Mouse (Mus musculus) urinary bladder, postnatal 25 days (tissue): ENCODE data around the gene Vwa8.
"Not testable (repeated sequence)": the region's sequence is repeated elsewhere in the genome, so short reads cannot be mapped to it uniquely, and the experiment has no call there.

Source experiments
- DNase-seq: peaks from one replicate; pipeline ENCODE4 v3.0.0; 2022; ENCODE audit warnings: low spot score

The Vwa8 gene

DNA sequence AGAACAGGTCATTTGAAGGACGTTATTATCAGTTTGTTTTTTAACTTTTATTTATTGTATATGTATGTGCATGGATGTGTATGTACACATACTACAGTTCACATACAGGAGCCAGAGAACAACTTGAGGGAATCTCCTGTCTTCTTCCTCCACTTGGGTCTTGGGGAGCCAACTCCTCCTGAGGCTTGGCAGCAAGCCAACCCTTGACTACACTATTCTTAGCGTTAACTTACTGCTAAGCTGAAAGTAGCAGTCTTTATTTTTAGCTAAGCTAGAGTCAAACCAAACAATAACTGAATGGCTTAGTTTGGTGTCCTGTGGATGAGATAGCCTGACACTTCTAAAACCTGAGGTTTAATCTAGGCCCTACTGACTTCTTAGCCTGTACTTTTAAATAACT, 135.4 kb downstream of the Vwa8 start:
- DNase-seq = no peak

DNA sequence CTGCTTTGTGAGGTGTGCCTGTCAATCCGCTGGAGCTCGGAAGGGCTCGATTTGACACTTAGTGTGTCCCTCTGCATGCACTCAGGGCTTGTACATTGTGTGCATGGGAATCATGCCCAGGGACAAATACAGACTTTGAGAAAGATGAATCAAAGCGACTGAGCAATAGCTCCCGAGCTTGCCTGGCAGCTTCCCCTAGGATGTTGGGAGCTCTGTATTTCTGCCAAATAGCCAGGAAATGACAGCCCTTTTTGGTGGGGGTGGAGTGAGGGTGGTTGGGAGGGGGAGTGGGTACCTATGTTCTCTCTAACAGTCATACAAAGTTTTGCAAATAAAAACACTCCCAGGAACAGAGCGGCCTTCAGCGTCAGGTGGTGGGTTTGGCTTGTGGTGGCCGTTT, 138.7 kb downstream of the Vwa8 start:
- no peak for DNase-seq

DNA sequence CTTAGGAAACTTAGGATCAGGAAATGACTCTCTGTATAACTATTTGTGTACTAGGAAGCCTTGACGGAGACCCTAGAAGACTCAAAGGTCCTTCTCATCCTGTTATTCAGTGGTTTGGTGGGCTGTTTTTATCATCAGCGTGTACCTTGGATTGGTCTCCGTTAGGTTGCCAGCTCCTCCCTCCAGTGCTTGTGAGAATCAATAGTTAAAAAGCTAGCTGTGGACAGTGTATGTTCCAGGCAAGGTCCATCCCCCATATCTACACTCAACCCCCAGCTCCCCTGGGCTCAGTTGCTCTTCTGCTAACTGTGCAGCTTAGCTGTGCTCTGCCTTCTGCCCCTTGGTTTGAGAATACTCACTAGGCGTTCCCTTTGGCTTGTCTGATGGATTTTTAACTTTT, 143.6 kb downstream of the Vwa8 start:
- no peak for DNase-seq

DNA sequence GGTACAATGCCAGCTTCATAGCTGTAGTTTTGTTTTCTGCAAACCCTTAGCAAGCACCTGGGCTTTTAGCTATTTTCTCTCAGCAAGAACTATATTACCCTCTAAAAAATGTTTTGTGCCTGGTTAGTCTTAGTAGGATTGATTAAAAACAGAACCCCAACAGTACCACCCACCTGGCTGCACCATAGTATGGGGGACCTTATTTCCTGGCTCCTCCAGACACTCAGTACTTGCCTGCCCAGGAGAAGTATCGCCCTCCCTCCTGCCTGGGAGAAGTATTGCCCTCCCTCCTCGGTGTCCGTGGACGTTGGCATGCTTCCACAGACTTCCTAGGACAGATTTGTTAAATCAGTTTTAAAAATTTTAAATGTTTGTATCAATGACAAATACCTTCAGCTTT, 144.7 kb downstream of the Vwa8 start:
- no peak for DNase-seq

DNA sequence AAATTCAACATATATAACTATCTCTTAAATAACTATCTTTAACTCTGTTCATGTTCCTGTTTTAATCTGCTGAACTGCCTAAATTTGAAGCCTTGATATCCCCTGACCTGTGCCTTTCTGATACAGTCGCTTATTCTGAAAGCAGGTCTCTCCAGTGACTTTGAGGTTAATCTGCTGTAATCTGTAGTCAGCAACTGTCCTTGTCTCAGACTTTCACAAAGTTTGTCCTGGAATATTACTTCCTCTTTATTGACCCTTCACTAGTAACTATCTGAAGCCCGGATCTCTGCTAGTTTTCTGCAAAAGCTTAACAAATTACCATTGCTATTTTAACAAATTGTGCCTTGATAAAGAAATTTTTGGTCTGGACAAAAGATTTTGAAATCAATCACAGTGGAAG, 147.5 kb downstream of the Vwa8 start:
- DNase-seq = no peak

DNA sequence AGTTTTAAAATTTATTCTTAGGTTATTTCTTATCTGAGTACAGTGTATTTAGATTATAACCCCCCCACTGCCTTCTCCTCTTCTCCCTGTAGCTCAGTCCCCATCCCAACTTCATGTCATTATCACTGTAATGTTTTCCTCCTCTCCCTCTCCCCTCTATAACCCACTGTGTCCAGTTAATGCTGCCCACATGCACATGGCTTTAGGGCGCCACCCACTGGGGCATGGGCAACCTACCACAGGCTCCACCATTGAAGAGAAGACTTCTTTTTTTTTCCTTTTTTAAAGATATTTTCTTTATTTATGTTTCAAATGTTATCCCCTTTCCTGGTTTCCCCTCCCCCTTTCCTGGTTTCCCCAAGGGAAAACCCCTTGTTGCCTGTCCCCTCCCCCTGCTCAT, 154.7 kb downstream of the Vwa8 start:
- no peak for DNase-seq

DNA sequence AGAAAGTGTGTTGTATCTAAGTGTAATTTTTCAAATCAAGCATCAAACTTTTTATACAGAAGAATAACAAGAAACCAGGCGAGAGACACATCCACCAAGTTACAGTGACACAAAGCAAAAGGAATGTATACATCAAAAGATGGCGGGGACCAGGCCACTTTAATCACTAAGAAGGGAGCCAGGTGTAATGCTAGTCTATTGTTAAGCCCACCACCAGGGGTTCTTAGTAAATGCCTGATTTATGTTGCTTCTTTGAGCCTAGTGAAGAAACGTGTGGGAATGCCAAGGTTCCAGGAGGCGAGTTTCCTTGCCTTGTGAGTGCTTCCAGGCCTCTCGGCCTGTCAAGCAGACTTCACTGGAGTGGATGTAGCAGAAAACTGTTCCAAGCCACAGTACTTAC, 168.9 kb downstream of the Vwa8 start:
- not testable (repeated sequence) for DNase-seq

DNA sequence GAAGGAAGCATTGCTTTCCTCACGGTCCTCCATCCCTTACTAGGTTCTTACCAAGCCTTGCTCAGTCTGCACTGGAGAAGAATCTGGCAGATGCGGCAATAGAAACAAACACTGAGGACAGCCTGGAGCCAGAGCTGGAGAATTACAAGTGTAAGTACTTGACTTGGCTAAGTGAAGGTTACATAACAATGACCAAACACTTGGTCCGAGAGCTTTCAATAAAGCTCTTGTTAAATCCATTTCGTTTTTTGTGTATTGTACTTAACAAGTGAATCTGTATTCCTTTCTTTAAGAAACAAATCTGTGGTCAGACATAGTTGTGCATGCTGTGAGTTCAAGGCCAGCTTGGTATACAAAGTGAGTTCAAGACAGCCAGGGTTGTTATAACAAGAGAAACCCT, 169.7 kb downstream of the Vwa8 start:
- no peak for DNase-seq

DNA sequence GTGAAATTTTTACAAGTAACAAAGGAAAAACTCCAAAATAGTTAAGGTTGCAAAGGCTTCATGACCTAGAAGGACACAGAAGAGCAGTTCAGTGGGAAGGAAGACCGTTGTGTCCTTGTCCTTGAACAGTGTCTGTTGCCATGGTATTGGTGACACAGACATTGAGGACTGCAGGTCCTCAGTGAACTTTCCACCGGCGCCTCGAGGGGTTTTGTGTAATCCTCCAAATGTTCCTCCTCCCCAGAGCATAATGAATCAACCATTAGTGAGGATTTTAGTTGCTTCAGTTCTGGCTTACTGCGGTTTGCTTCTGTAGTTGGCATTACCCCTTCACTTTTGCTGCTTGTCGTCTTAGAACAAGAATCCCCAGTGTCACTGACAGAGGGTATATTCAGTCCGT, 172.9 kb downstream of the Vwa8 start:
- no peak for DNase-seq

DNA sequence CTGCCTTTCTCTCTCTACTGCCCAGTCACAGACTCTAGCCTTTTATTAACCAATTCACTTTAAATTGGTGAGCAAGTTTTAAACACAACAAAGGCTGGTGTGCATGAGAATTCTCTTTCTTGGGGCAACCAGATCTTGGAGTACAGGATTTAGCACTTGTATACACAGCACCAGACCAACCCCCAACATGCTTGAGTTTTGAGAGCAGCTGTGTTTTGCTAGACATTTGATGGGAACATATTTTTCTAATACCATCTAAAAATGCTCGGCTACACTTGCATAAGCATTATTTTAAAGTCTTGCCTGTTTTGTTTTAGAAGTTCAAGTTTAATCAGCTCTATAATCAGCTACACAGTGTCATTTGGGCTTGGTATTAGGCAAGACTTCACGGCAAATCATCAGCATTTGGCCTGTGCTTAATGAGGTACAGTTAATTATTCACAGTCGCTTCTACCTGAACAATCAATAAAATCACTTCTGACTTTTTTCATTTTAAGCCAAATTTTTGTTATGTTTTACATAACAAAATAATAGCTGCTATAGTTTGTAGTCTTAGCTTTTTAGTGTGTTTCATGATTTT, 180.2 kb downstream of the Vwa8 start:
- no peak for DNase-seq

DNA sequence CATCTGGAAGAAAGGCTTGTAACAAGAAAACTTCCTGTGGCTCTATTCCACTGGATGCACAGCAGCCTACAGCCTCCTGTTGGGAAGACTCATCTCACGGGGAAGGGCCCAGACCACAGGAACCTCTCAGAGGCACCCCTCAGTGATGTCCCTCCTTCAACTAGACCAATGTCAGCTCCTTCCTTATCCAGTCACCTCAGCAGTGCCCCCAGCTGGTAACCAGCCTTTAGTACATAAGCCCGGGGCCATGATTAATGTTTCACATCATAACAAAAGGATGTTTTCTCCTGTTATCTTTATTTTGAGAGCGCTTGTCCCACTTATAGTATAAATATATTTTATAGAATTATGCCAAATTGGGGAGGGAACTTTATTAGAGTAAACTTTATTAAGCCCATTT, 181.9 kb downstream of the Vwa8 start:
- no peak for DNase-seq

DNA sequence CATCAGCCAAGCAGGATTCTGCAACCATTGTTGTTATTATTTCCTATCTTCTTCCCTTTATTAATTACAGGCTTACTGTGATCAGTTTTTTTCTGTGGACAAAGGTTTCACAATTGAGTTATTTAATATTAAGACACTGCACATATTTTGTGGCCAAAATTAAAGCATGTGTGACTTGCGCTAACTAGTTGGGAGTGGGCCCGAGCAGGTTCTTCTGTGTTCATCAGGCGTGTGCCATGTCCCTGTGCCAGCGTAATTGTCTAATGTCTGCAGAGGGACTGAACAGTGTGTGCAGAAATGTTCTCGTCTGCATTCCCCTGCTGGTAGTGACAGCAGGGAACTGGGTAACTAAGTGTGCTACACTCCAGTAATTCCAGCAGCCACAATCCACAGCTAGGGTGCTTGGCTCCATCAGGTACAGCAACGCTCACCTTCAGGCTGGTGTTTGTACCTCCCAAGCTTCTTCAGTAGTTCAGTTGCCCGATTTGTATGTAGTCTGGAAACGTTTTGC, 182.4 kb downstream of the Vwa8 start:
- no peak for DNase-seq

DNA sequence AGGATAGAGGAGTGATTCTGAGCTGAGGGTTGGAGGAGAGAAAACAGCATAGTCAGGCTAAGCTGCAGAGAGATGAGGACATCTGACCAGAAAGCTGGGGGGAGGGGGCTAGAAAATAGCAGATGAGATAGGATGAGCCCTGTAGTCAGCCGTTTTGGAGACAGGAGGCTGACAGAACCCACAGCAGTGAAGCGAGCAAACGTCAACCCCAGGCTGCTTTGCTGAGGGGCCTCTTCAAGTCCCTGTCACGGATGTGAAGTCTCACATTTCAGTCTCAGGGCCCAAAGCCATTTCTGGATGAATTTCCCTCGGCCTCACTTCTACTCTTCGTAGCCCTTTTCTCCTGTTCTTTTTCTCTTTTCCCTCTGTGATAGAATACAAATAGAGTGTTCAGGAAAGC, 184.5 kb downstream of the Vwa8 start:
- DNase-seq = no peak

DNA sequence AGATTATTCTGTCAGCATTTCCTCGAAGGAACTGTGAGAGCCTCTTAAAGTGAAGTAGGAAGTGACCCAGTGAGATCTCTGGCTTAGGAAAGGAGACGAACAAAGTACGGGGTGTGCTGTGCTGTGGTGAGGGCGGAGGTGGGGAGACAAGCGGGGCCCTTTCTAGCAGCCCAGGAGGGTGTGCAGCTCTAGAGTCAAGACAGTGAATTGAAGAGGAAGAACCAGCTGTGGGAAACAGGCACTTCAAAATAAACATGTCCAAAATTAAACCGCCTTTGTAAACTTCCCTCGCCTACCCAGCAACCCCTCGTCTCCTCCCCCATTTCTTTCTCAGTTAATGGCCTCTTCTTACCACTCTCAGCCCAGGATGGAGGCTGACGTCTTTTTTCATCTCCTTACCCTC, 185.7 kb downstream of the Vwa8 start:
- no peak for DNase-seq

DNA sequence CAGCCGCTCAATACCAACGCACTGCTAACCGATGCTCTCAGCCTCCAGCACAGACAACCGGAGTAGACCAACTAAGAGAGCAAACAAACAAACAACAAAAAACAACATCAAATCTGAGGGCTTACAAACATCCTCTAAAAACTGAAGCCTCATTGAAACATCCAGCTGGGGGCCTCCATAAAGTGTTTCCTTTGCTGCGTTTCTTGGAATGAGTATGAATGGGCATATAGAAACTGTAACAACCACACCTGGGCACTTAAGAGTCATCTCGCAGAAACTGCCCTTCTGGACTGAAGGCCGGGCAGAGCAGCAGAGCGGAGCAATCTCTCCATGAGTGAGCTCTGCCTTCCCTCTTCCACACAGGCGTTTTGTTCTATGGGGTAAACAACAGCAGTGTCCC, 186.7 kb downstream of the Vwa8 start:
- no peak for DNase-seq

DNA sequence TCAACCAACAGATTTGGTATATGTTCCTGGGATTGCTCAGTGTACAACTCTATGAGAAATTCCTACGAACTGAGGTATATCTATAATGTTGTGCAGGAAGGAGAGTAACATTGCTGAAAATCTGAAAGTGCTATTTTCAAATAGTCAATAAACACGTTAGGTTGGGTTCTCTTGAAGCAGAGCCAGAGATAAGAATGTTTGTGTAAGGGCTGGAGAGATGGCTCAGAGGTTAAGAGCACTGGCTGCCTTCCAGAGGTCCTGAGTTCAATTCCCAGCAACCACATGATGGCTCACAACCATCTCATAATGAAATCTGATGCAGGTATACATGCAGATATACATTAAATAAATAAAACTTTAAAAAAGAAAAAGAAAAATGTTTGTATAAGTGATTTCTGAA, 198.3 kb downstream of the Vwa8 start:
- DNase-seq = no peak

DNA sequence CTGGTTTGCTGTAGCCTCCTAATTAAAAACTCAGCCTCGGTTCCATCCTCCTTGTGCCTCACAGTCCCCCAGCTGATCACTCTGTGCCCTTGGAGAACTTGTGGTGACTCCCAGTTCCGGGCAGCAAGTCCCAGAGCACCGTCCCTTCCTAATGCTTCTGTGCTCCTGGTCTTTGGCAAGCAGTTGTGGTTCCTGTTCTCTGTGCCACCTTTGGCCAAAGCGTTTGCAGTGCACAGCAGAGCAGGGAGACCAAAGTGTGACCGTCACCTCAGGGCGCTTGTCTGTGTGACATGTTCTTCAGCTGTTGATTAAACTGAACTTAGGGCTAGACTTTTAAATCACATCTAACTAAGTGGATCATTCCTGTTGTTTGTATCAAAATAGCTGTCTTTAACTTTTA, 199.1 kb downstream of the Vwa8 start:
- no peak for DNase-seq

DNA sequence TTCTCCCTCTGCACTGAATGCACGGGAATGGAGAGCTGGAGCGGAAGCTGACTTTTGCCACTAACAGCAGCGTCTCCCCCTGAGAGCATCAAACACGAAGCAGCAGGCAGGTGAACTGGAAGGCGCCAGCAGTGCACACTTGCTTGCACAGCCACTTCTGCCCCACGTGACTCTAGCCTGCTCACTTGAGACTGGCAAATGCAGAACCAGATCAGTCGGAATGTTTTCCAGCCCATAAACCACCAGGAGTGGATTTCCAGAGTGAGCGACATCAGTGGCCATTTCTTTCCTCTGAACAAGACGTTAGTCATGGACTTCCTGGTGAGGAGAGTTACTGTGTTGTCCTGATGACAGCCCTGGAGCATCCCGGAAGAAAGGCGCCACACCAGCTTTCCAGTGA, 200.7 kb downstream of the Vwa8 start:
- no peak for DNase-seq

DNA sequence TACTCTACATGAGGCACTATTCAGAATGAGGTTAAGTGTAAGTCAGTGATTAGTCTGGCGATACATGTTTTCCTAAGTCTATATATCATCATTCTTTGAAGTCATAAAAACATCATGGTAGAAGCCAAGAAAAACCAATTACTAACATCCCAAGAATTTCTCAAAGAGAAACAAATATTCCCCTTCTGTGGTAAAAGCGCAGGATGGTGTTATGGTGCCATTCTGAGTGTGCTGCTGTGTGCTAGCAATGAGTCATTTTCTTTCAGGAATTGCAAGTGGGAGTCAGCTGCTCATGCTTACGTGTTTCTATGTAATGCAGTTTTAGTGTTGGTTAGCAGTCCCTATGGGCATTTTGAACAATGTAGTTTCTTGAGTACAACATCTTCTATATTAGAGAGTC, 216.8 kb downstream of the Vwa8 start:
- DNase-seq = no peak

DNA sequence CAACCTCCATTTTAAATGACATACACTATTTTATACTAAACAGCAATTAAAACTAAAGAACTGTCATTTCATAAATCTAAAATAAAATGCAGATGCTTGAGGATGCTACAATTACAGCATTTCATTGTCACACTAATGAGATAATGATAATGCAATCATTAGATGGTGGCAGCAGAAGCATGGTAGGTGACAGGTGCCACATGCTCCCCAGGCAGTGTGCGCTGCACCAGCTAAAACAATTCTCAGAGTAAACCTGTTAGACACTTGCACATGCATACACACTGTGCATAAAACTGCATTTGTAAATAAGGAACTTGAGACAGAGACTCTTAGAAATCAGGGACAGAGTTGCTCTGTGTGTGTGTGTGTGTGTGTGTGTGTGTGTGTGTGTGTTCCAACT, 220.7 kb downstream of the Vwa8 start:
- DNase-seq = no peak

DNA sequence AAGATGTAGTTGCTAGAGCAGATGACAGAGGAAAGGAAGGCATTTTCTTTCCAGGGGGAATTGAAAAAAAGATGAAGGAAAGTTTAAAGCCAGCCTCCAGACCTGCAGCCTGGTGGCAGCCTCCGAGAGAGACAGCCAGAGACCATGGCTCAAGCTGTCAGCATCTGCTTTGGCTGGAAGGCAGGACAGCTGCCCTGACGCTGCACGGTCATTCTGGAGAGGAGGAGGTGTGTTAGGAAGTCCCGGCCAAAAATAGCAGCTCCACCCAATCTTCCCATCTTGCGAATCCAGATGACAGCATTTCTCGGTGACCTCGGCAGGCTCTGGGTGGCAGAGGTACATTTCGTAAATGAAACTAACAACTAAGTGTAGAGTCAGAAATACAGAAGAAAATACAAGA, 225.9 kb downstream of the Vwa8 start:
- DNase-seq = no peak

DNA sequence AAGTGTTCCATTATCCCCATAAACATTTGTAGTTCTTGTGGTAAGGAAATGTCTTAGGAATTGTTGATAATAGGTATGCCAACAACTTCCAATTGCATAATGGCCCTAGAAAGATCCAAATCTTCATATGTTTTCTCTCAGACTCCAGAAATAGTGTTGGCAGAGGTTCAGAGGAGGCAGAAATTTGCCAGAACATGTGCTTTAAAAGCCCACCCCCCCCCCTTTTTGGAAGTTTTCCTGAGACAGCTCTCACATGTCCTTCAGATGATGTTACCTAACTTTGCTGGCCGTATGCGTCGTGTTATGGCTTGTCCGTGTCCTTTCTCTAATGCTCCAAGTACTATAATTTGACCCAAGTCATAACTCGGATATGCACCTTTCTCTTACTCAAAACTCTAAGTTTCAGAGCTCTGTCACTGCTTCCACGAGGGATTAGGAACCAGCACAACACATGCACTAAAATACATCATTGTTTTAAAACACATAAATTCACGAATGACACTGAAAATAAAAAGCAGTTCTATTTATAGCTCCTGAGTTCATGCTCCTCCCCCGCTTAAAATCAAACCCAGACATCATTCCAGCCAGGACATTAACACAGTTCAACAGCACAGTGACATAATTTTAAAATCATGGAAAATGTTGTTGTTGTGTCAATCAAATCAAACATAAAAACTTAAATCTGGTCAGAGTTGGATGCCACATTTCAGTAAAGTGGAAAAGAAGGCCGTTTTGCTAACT, 227.9 kb downstream of the Vwa8 start:
- DNase-seq = no peak

DNA sequence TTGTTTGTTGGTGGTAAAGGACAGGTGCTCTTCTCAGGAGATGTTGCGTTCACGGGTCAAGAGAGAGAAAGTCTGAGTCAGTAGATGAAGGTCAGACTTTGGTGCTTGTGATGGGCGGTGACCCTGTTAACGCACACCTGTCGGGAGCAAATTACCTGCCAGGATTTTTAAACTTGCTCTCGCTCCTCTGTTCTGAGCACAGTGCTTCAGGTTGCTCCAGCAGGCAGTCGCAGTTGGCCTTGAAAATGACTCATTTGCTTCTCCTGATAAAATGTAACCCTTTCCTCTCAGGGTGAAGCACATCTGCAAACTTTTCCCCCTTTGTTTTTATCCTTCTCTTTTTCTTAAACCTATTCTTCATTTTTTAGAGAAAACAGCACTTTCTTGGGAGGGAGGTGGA, 234.7 kb downstream of the Vwa8 start:
- DNase-seq = no peak

DNA sequence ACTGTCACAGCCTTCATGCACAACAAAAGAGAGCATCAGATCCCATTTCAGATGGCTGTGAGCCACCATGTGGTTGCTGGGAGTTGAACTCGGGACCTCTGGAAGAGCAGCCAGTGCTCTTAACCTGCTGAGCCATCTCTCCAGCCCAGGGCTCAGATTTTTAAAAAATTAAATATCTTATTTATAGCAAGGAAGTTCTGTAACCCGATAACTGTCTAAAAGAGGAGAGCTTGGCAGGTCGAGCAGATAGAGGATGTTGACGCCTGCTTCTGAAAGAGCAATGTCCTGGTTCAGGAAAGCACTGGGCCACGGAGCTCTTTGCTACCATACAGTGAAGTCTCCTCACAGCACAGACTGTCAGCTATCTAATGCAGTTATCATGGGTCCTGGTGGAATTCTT, 237.2 kb downstream of the Vwa8 start:
- no peak for DNase-seq
